Mouse (Mus musculus) megakaryocyte, embryonic 14.5 days (primary cell): ENCODE data around the gene Gm28635.

Source experiments
- FLI1 ChIP-seq: IDR thresholded peaks from 2 replicates; pipeline ENCODE4 v1.6.1; 2012; ENCODE audit warnings: low read length, inconsistent platforms, mixed read lengths
- GATA1 ChIP-seq: IDR thresholded peaks from 3 replicates; pipeline ENCODE4 v1.6.1; 2012; ENCODE audit warnings: mixed read lengths, low read length, inconsistent platforms, borderline replicate concordance

DNA sequence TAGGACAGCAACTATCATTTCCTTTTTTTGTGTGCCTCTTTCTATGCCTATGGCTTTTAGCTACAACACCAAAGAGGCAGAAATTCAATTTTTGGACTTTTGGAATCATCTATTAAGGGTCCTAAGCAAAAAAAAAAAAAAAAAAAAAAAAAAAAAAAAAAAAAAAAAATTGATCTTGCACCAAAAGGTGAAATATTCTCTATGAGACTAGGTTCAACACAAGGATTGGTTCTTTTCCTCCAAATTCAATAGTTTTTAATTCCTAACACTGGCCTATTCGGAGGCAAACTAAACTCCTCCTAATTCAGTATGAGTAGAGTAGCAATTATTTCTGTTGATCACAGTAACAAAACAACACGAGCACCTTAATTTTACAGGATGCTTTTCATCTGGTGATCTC lies 34.1 kb upstream of the Gm28635 start:
- no peak for TF ChIP-seq GATA1
- no peak for TF ChIP-seq FLI1
